Mouse (Mus musculus) cerebellum, adult 2 months (tissue): ENCODE results near the gene Htt.

Experiments
- CTCF ChIP-seq: fragments of 200-500 bp; IDR thresholded peaks from 2 replicates; pipeline ENCODE4 v1.5.1; 2011; ENCODE audit warnings: low read depth, mild to moderate bottlenecking, control low read depth, low read length, moderate library complexity, borderline replicate concordance; ENCODE audit not compliant: insufficient read depth
- POLR2A ChIP-seq: fragments of 200-500 bp; IDR thresholded peaks from 2 replicates; pipeline ENCODE4 v1.6.1; 2011; ENCODE audit warnings: low read length, control low read depth, borderline replicate concordance; ENCODE audit not compliant: insufficient read depth

DNA sequence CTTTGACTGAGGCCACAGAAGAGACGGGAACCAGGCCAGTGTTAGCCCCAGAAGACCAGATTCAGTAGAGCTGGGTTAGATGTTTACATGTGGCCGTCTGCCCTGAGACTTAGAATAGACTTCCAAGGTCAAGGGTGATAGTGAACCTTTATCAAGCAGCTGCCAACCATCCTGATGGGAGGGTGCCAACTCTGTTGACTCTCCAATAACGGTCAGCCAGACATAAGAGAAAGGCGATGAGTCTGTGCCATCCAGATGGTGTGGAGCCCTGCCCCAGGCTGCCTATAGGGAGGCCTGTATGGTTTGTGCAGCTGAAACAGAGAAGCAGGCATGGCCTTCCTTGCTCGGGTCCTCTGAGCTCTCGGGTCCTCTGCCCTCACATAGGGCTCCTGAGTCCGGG is 163.0 kb downstream of the Htt start:
- TF ChIP-seq CTCF: no peak
- TF ChIP-seq POLR2A: no peak
